9 mouse cellular contexts compared by ENCODE assay signal in the genomic region with DNA sequence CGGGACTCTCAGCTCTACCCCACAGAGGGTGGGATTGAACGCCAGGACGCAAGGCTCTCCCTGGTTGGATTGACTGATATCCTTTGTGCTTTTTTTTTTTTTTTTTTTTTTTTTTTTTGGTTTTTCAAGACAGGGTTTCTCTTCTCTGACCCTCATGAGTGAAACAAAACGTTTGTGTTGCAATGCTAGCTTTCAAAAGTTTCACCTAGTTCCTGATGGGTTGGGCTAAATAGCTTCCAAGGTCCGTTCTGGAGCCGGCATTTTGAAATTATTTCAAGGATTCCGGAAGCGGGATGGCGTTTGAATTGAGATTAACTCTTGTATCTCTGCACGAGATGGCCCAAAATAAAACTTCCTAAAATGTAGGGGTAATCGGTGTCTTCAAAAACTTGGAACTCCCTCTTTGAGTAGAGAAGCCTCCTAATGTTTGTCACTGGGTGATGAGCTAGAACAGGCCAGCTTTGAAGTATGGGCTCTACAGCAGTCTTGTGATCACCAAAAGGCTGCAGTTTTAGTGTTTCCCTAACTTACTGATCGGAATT. TPM values are rescaled to one million over a fixed set of nuclear protein-coding genes. Genes with fewer than 3 reads are reported as not detected.
DNase-seq lines count a peak whose midpoint lies in the region; ATAC-seq and TF ChIP-seq lines count a peak whose summit lies in the region.
"Had no signal": no experiment of that assay in that cellular context is flagged by ENCODE, and none has a peak within 500 bp of the region (broad histone marks: within the 10 kb centered on the region; RNA-seq: fewer than 3 reads in every experiment).

No protein-coding gene starts in this region.

- H3K4me3 ChIP-seq in heart, adult 2 months: peak overlapping the region; percentile 98
- H3K4me3 ChIP-seq in E14TG2a.4 (replicated peaks; ENCODE audit: low read length): peak overlapping the region; percentile 90; the same call in 1 of the 2 replicates
- 0 out of 2 replicates have a peak overlapping the region, but pooled peaks have one; percentile 88 for H3K4me3 ChIP-seq in forebrain, embryonic 14.5 days (ENCODE audit: low read depth, low read length)
- H3K4me3 ChIP-seq in liver, embryonic 12.5 days: peak overlapping the region; percentile 99

- TF ChIP-seq POLR2A in heart, adult 2 months (IDR thresholded peaks at IDR 0.05; ENCODE audit: insufficient read depth, low read depth, low read length): no peak

- peak overlapping the region; percentile 80 for H3K27ac ChIP-seq in heart, adult 2 months
- H3K27ac ChIP-seq in forebrain, embryonic 14.5 days (ENCODE audit: low read depth, low read length): no peak overlapping the region
- peak overlapping the region; percentile 100 for H3K27ac ChIP-seq in liver, embryonic 12.5 days

- peak overlapping the region; percentile 76 for H3K4me2 ChIP-seq in forebrain, embryonic 14.5 days (ENCODE audit: low read length)
- H3K4me2 ChIP-seq in liver, embryonic 12.5 days: peak overlapping the region; percentile 82

- no peaks in the 10 kb centered on the region for H3K9me3 ChIP-seq in E14TG2a.4 (ENCODE audit: low read length)
- H3K9me3 ChIP-seq in forebrain, embryonic 14.5 days (replicated peaks; ENCODE audit: control insufficient read depth, low read length): no peaks in the 10 kb centered on the region
- H3K9me3 ChIP-seq in liver, embryonic 12.5 days (replicated peaks): no peaks in the 10 kb centered on the region

- H3K4me1 ChIP-seq in heart, adult 2 months (ENCODE audit: control insufficient read depth, insufficient read depth, low read length): peaks cover 5% of the 10 kb centered on the region
- peaks cover 69% of the 10 kb centered on the region for H3K4me1 ChIP-seq in E14TG2a.4 (replicated peaks; ENCODE audit: low read depth, low read length)
- peaks cover 4% of the 10 kb centered on the region; the same call in 1 of the 2 replicates for H3K4me1 ChIP-seq in forebrain, embryonic 14.5 days (ENCODE audit: control insufficient read depth, insufficient read depth, low read length)
- H3K4me1 ChIP-seq in liver, embryonic 12.5 days: peaks cover 60% of the 10 kb centered on the region

- H3K27me3 ChIP-seq in heart, adult 2 months (ENCODE audit: control insufficient read depth, insufficient read depth, low read length): no peaks in the 10 kb centered on the region
- H3K27me3 ChIP-seq in E14TG2a.4 (ENCODE audit: insufficient read depth, low read length): no peaks in the 10 kb centered on the region
- no peaks in the 10 kb centered on the region for H3K27me3 ChIP-seq in forebrain, embryonic 14.5 days (replicated peaks; ENCODE audit: control insufficient read depth, insufficient read depth, low read length)
- H3K27me3 ChIP-seq in liver, embryonic 12.5 days (replicated peaks): no peaks in the 10 kb centered on the region

- TF ChIP-seq CTCF in heart, adult 2 months (IDR thresholded peaks at IDR 0.05): no peak
- TF ChIP-seq CTCF in E14TG2a.4 (conservative IDR thresholded peaks at IDR 0.05; ENCODE audit: low read length): no peak

- ATAC-seq in forebrain, embryonic 14.5 days: no peak
- ATAC-seq in liver, embryonic 12.5 days: no peak

- H3K9ac ChIP-seq in heart, adult 2 months (ENCODE audit: low read depth, low read length): no peak overlapping the region
- no peak overlapping the region for H3K9ac ChIP-seq in forebrain, embryonic 14.5 days (ENCODE audit: low read length)
- H3K9ac ChIP-seq in liver, embryonic 12.5 days: peak overlapping the region; percentile 100

- intact Hi-C loops in heart, adult 2 months (cut with DNase I): no loop called here
- intact Hi-C loops in left cerebral cortex, postnatal 14 days (cut with DNase I): no loop called here

- peaks cover 7% of the 10 kb centered on the region for H3K36me3 ChIP-seq in heart, adult 2 months (ENCODE audit: control insufficient read depth, insufficient read depth, low read length)
- peaks cover 19% of the 10 kb centered on the region for H3K36me3 ChIP-seq in E14TG2a.4 (ENCODE audit: insufficient read depth, low read length)
- no peaks in the 10 kb centered on the region for H3K36me3 ChIP-seq in forebrain, embryonic 14.5 days (ENCODE audit: control insufficient read depth, insufficient read depth, low read length)
- peaks cover 26% of the 10 kb centered on the region for H3K36me3 ChIP-seq in liver, embryonic 12.5 days

- no peak for DNase-seq in heart, adult 2 months
- DNase-seq in heart, adult 9 months (ENCODE audit: low spot score in 2 of 2): no peak
- no peak for DNase-seq in forebrain, embryonic 14.5 days (ENCODE audit: low spot score)
- no peak for DNase-seq in thymus, postnatal 4 days
- no peak for DNase-seq in left cerebral cortex, postnatal 14 days (ENCODE audit: low spot score in 2 of 2)
- DNase-seq in retina, embryonic 14.5 days (ENCODE audit: low spot score): no peak
- DNase-seq: cerebellum, postnatal 36 days had no signal

- TF ChIP-seq EP300 in heart, adult 2 months (IDR thresholded peaks at IDR 0.05; ENCODE audit: insufficient read depth, low read depth, low read length): no peak

- WGBS in heart, adult 2 months: 20% methylated on average over 12 of the region's 12 CpGs
- 62% methylated on average over 12 of the region's 12 CpGs for WGBS in forebrain, embryonic 14.5 days
- WGBS in liver, embryonic 12.5 days (ENCODE audit: insufficient replicate concordance): 10% methylated on average over 12 of the region's 12 CpGs

- H3K79me2 ChIP-seq in heart, adult 2 months (replicated peaks; ENCODE audit: control insufficient read depth, insufficient read depth, low read length): peaks cover 10% of the 10 kb centered on the region

RNA-seq across cellular contexts. Expression of gene Nadk2, which starts 2.1 kb away (rescaled TPM):
- 10 to 100 TPM; 61.4 to 74.8 TPM for total RNA-seq in heart, adult 2 months (2021)
- 20.9 and 47.6 TPM in 2 replicates for polyA plus RNA-seq in heart, adult 2 months (2012; rRNA removed)
- 23.4 TPM in 2 replicates for polyA plus RNA-seq in forebrain, embryonic 14.5 days (2014; fragmentation: Nextera tagmentation; extraction: Ambion mirVana)
- polyA plus RNA-seq in liver, embryonic 12.5 days (2016; fragmentation: Nextera tagmentation; extraction: Ambion mirVana): 139 and 143 TPM in 2 replicates
- 10 to 100 TPM; 40.9 to 46.2 TPM for total RNA-seq in left cerebral cortex, postnatal 14 days (2021)
